Mouse (Mus musculus): ENCODE data around the gene Chst5. TPM values are rescaled to one million over a fixed set of nuclear protein-coding genes. Genes with fewer than 3 reads are reported as not detected.

Gene Chst5
- total and polyA plus RNA-seq, 3 experiments: not detected

DNA sequence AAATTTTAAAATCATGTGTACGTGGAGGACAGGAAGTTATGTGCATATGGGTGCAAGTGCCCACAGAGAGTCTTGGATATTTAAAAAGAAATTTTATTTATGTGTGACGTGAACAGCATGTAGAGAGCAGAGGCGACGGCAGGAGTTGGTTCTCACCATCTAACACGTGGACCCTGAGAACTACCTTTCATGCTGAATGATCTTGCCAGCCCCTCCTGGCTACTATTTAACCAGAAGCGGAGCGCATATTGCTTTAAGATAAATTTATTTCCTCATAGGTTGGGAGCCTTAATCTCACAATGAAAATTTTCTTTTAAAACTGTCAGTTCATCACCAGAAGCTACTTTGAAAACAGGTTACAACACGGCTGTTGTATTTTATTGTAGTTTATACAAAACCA is 45.6 kb downstream of the Chst5 start:
- no peak overlapping the region for H3K9ac ChIP-seq (ENCODE audit: control insufficient read depth, low read depth, low read length, poor library complexity, severe bottlenecking)
- no peak for DNase-seq (ENCODE audit: low read depth, low spot score)
- no peak overlapping the region for H3K27ac ChIP-seq (ENCODE audit: control insufficient read depth, low read depth, low read length)
- no peaks in the 10 kb centered on the region for H3K9me3 ChIP-seq (replicated peaks; ENCODE audit: insufficient read depth, low read length)
- H3K27me3 ChIP-seq (ENCODE audit: control insufficient read depth in 1 of 2, insufficient read depth in 2 of 2, low read length in 2 of 2): no peaks in the 10 kb centered on the region
- H3K4me3 ChIP-seq (ENCODE audit: control insufficient read depth in 1 of 2, insufficient read depth in 1 of 2, low read depth in 2 of 2, low read length in 2 of 2): no peak overlapping the region
- H3K4me1 ChIP-seq (ENCODE audit: control insufficient read depth in 1 of 2, insufficient read depth in 2 of 2, low read length in 2 of 2): no peaks in the 10 kb centered on the region
- H3K79me2 ChIP-seq (ENCODE audit: control insufficient read depth, insufficient read depth, low read length, poor library complexity): no peaks in the 10 kb centered on the region
- TF ChIP-seq SMC3 (IDR thresholded peaks at IDR 0.05; ENCODE audit: low read depth, low read length) (no peak), TCF12 (IDR thresholded peaks at IDR 0.05; ENCODE audit: low read depth, low read length) (no peak), E2F4 (IDR thresholded peaks at IDR 0.05; ENCODE audit: borderline replicate concordance, low read depth, low read length) (no peak), USF2 (IDR thresholded peaks at IDR 0.05; ENCODE audit: borderline replicate concordance in 1 of 2, insufficient read depth in 1 of 2, low read depth in 1 of 2, low read length in 2 of 2) (no peak), USF1 (IDR thresholded peaks at IDR 0.05; ENCODE audit: low read depth, low read length) (no peak), MXI1 (IDR thresholded peaks at IDR 0.05; ENCODE audit: low read depth, low read length) (no peak), ZMIZ1 (IDR thresholded peaks at IDR 0.05; ENCODE audit: low read depth, low read length) (no peak), HCFC1 (IDR thresholded peaks at IDR 0.05; ENCODE audit: low read depth, low read length) (no peak), EP300 (IDR thresholded peaks at IDR 0.05; ENCODE audit: low read depth in 1 of 2, low read length in 2 of 2) (no peak), ZKSCAN1 (IDR thresholded peaks at IDR 0.05; ENCODE audit: low read depth, low read length) (no peak), RAD21 (IDR thresholded peaks at IDR 0.05; ENCODE audit: low read depth, low read length) (no peak), GABPA (IDR thresholded peaks at IDR 0.05; ENCODE audit: low read depth, low read length) (no peak), MYC (IDR thresholded peaks at IDR 0.05; ENCODE audit: low read depth, low read length) (no peak), CTCF (IDR thresholded peaks at IDR 0.05 in 2 of 3, conservative IDR thresholded peaks at IDR 0.05 in 1 of 3; ENCODE audit: control insufficient read depth in 1 of 3, insufficient read depth in 1 of 3, low read depth in 2 of 3, low read length in 3 of 3, poor library complexity in 1 of 3, severe bottlenecking in 1 of 3) (no peak), MAFK (IDR thresholded peaks at IDR 0.05; ENCODE audit: borderline replicate concordance, low read depth, low read length) (no peak), GATA1 (IDR thresholded peaks at IDR 0.05; ENCODE audit: low read depth, low read length) (no peak), MAZ (IDR thresholded peaks at IDR 0.05; ENCODE audit: low read depth, low read length) (no peak), BHLHE40 (IDR thresholded peaks at IDR 0.05; ENCODE audit: borderline replicate concordance, low read depth, low read length) (no peak), RCOR1 (IDR thresholded peaks at IDR 0.05; ENCODE audit: low read depth, low read length) (no peak)
- no peaks in the 10 kb centered on the region for H3K36me3 ChIP-seq (ENCODE audit: control insufficient read depth in 1 of 2, insufficient read depth in 2 of 2, low read length in 2 of 2)

DNA sequence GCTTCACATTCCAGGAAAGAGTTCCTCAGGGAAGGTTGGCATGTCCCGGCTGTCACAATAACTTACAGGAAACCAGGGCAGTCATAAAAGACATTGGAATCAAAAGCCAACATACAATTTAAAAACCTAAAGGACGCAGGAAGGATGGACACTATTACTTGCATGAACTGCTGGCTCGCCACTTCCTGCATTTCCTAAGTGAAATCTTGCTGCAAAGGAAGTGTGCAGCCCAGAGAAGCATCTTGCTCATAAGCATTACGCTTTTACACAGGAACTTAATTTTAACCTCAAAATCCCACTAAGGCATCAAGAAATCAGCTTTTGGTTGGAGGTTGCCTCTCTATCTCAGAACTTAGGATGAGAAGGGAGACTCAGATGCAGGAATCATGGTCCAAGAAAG is 47.0 kb downstream of the Chst5 start:
- H3K79me2 ChIP-seq (ENCODE audit: control insufficient read depth, insufficient read depth, low read length, poor library complexity): no peaks in the 10 kb centered on the region
- no peak for DNase-seq (ENCODE audit: low read depth, low spot score)
- no peak overlapping the region for H3K27ac ChIP-seq (ENCODE audit: control insufficient read depth, low read depth, low read length)
- TF ChIP-seq ETS1 (IDR thresholded peaks at IDR 0.05; ENCODE audit: low read depth, low read length) (no peak), RCOR1 (IDR thresholded peaks at IDR 0.05; ENCODE audit: low read depth, low read length) (no peak)
- H3K4me3 ChIP-seq (ENCODE audit: control insufficient read depth in 1 of 2, insufficient read depth in 1 of 2, low read depth in 2 of 2, low read length in 2 of 2): no peak overlapping the region
- H3K4me1 ChIP-seq (ENCODE audit: control insufficient read depth in 1 of 2, insufficient read depth in 2 of 2, low read length in 2 of 2): no peaks in the 10 kb centered on the region
- no peaks in the 10 kb centered on the region for H3K27me3 ChIP-seq (ENCODE audit: control insufficient read depth in 1 of 2, insufficient read depth in 2 of 2, low read length in 2 of 2)
- H3K9me3 ChIP-seq (replicated peaks; ENCODE audit: insufficient read depth, low read length): no peaks in the 10 kb centered on the region
- no peaks in the 10 kb centered on the region for H3K36me3 ChIP-seq (ENCODE audit: control insufficient read depth in 1 of 2, insufficient read depth in 2 of 2, low read length in 2 of 2)
- no peak overlapping the region for H3K9ac ChIP-seq (ENCODE audit: control insufficient read depth, low read depth, low read length, poor library complexity, severe bottlenecking)
